In the genomic region with DNA sequence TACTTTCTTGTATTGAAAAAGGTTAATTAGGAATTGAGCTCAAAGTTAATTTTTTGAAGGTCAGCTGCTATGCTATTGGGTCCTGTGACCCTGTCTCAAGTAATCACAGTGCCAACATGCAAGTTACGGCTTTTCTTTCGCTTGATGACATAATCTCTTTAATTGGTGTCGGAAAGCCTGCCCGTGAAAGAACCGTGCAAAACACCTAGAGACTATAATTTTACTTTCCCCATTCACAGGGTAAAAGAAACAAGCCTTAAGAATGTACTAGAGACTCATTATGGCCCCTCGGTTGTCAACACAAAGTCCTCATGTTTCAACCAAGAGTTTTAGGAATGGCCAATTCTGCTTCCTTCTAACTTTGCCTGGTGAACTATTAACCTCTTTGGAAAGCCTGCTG, we compare ENCODE assay signal across 16 mouse cellular contexts.
"Had no signal": no experiment of that assay in that cellular context is flagged by ENCODE, and none has a peak within 500 bp of the region (broad histone marks: within the 10 kb centered on the region; RNA-seq: fewer than 3 reads in every experiment).

No protein-coding gene starts in this region.

- H3K9me3 ChIP-seq: liver, embryonic 15.5 days; lung, embryonic 15.5 days; megakaryocyte, embryonic 14.5 days; midbrain, embryonic 12.5 days; midbrain, embryonic 15.5 days; neural tube, embryonic 12.5 days had no signal

- H3K36me3 ChIP-seq: liver, embryonic 15.5 days; lung, embryonic 15.5 days; midbrain, embryonic 12.5 days; midbrain, embryonic 15.5 days; neural tube, embryonic 12.5 days had no signal

- H3K4me2 ChIP-seq: liver, embryonic 15.5 days; lung, embryonic 15.5 days; midbrain, embryonic 12.5 days; midbrain, embryonic 15.5 days; neural tube, embryonic 12.5 days had no signal

- H3K9ac ChIP-seq: liver, embryonic 15.5 days; liver, postnatal 0 days; lung, embryonic 15.5 days; midbrain, embryonic 12.5 days; midbrain, embryonic 15.5 days; neural tube, embryonic 12.5 days had no signal

- H3K27ac ChIP-seq: liver, embryonic 15.5 days; lung, embryonic 15.5 days; macrophage; midbrain, embryonic 12.5 days; midbrain, embryonic 15.5 days; neural tube, embryonic 12.5 days had no signal

- H3K4me3 ChIP-seq: liver, embryonic 15.5 days; lung, embryonic 15.5 days; megakaryocyte, embryonic 14.5 days; midbrain, embryonic 12.5 days; midbrain, embryonic 15.5 days; neural tube, embryonic 12.5 days had no signal

- DNase-seq: liver, postnatal 0 days; lung, adult 2 months; lung, postnatal 14 days; lung, postnatal 36 days; right cerebral cortex, postnatal 14 days; thymus, adult 18-20 months; thymus, postnatal 14 days; thymus, postnatal 36 days had no signal

- ATAC-seq: liver, postnatal 0 days; lung, postnatal 0 days; midbrain, embryonic 15.5 days had no signal

- H3K4me1 ChIP-seq: liver, embryonic 15.5 days; lung, embryonic 15.5 days; midbrain, embryonic 15.5 days had no signal
